Comparison of ENCODE assay signal across 26 mouse cellular contexts in genomic region chr5:120696865-120697264, GRCm38 (mm10). TPM values are rescaled to one million over a fixed set of nuclear protein-coding genes. Genes with fewer than 3 reads are reported as not detected.
A peak's percentile ranks its signal among the peaks of the same experiment; 100 is the strongest.
DNase-seq lines count a peak whose midpoint lies in the region; TF ChIP-seq lines count a peak whose summit lies in the region.
"Had no signal": no experiment of that assay in that cellular context is flagged by ENCODE, and none has a peak within 500 bp of the region (broad histone marks: within the 10 kb centered on the region; RNA-seq: fewer than 3 reads in every experiment).

No protein-coding gene starts in this region.

- no peak for TF ChIP-seq POLR2A in spleen, adult 2 months (IDR thresholded peaks at IDR 0.05; ENCODE audit: low read depth, low read length)
- no peak for TF ChIP-seq POLR2A in CH12.LX (IDR thresholded peaks at IDR 0.05; ENCODE audit: low read depth, low read length)

- H3K36me3 ChIP-seq in spleen, adult 2 months (ENCODE audit: control insufficient read depth, insufficient read depth, low read length): peaks cover 9% of the 10 kb centered on the region; the same call in 1 of the 2 replicates
- peaks cover 1 to 5% of the 10 kb centered on the region in 2 experiments for H3K36me3 ChIP-seq in CH12.LX (replicated peaks in 1 of 2; ENCODE audit: control insufficient read depth in 1 of 2, insufficient read depth in 1 of 2, low read length in 1 of 2)
- no peaks in the 10 kb centered on the region; the same call in none of the 2 replicates for H3K36me3 ChIP-seq in splenic B cell, adult 2 months (ENCODE audit: control insufficient read depth, insufficient read depth, low read length, poor library complexity, severe bottlenecking)
- H3K36me3 ChIP-seq: heart, embryonic 12.5 days had no signal

- dilution Hi-C loops in CH12.LX (cut with MboI; ENCODE audit: extremely low pct_ligation_motif_present, extremely low pct_unique_long_range_greater_than_20kb, low sequenced_read_pairs): no loop called here

- peak overlapping the region; percentile 28; the same call in 1 of the 2 replicates for H3K27ac ChIP-seq in spleen, adult 2 months (ENCODE audit: insufficient read depth, low read length)
- H3K27ac ChIP-seq in CH12.LX (ENCODE audit: insufficient read depth, low read depth): no peak overlapping the region
- H3K27ac ChIP-seq: hindbrain, postnatal 0 days; neural tube, embryonic 13.5 days had no signal

- in situ Hi-C loops in CH12.LX (cut with MboI; ENCODE audit: low pct_ligation_motif_present, low pct_unique_long_range_greater_than_20kb, low sequenced_read_pairs): no loop called here

- no peak for TF ChIP-seq RAD21 in CH12.LX (IDR thresholded peaks at IDR 0.05; ENCODE audit: low read depth, low read length)

- H3K9me3 ChIP-seq in CH12.LX (replicated peaks; ENCODE audit: low read length): peaks cover 13% of the 10 kb centered on the region
- H3K9me3 ChIP-seq: heart, embryonic 12.5 days; neural tube, embryonic 13.5 days had no signal

- TF ChIP-seq EP300 in CH12.LX (IDR thresholded peaks at IDR 0.05; ENCODE audit: low read length): peak; percentile 45; the same call in 1 of the 2 replicates

- no peaks in the 10 kb centered on the region for H3K79me2 ChIP-seq in CH12.LX (replicated peaks; ENCODE audit: control insufficient read depth, extremely low read depth, insufficient read depth, poor library complexity, severe bottlenecking)

- H3K4me3 ChIP-seq in spleen, adult 2 months (ENCODE audit: extremely low read depth, insufficient read depth, insufficient read length): no peak overlapping the region
- no peak overlapping the region for H3K4me3 ChIP-seq in CH12.LX (replicated peaks in 1 of 3; ENCODE audit: low read depth in 2 of 3, low read length in 2 of 3, poor library complexity in 1 of 3)
- H3K4me3 ChIP-seq: heart, embryonic 12.5 days; layer of hippocampus, adult 2 months; neural tube, embryonic 13.5 days had no signal

- H3K4me1 ChIP-seq in spleen, adult 2 months (ENCODE audit: control insufficient read depth, insufficient read depth, insufficient read length): peaks cover 29% of the 10 kb centered on the region; the same call in 1 of the 2 replicates
- peaks cover 22 to 55% of the 10 kb centered on the region in 2 experiments for H3K4me1 ChIP-seq in CH12.LX (ENCODE audit: control insufficient read depth in 1 of 2, insufficient read depth in 2 of 2)

- no peak for TF ChIP-seq CTCF in spleen, adult 2 months (IDR thresholded peaks at IDR 0.05; ENCODE audit: extremely low read depth, insufficient read depth, insufficient read length, insufficient replicate concordance)
- TF ChIP-seq CTCF in CH12.LX (conservative IDR thresholded peaks at IDR 0.05 in 1 of 2, IDR thresholded peaks at IDR 0.05 in 1 of 2; ENCODE audit: low read depth in 2 of 2, low read length in 2 of 2): no peak

- H3K27me3 ChIP-seq in spleen, adult 2 months (ENCODE audit: control insufficient read depth, insufficient read depth, low read length): no peaks in the 10 kb centered on the region
- no peaks in the 10 kb centered on the region for H3K27me3 ChIP-seq in CH12.LX (replicated peaks)
- H3K27me3 ChIP-seq in splenic B cell, adult 2 months (ENCODE audit: control insufficient read depth, insufficient read depth, low read length, poor library complexity, severe bottlenecking): no peaks in the 10 kb centered on the region

- H3K9ac ChIP-seq in CH12.LX (ENCODE audit: insufficient read depth, low read depth): no peak overlapping the region
- H3K9ac ChIP-seq: heart, embryonic 12.5 days; neural tube, embryonic 13.5 days had no signal

- DNase-seq in spleen, adult 2 months (ENCODE audit: low read depth in 1 of 2, low spot score in 2 of 2): peak; percentile 67 to 85
- DNase-seq in spleen, adult 12 weeks (ENCODE audit: low spot score): no peak
- peak; percentile 90 for DNase-seq in CH12.LX (ENCODE audit: extremely low read depth)
- peak; percentile 94 for DNase-seq in ZHBTc4 (ENCODE audit: low read depth, low spot score)
- DNase-seq in splenic B cell, adult 2 months (ENCODE audit: low read depth, low spot score): peak; percentile 94
- no peak for DNase-seq in heart, adult 18-20 months
- no peak for DNase-seq in MN1 (ENCODE audit: low spot score)
- DNase-seq: adrenal gland, postnatal 36 days; cerebellum, adult 18-20 months; heart, postnatal 36 days; kidney, adult 8-10 months; kidney, postnatal 14 days; layer of hippocampus, postnatal 36 days; left cerebral cortex, postnatal 4 days; liver; right cerebral cortex, postnatal 14 days had no signal

- WGBS in spleen, adult 2 months: 21% methylated on average over 4 of the region's 4 CpGs

- H3K4me2 ChIP-seq in CH12.LX (ENCODE audit: insufficient read depth, low read depth, poor library complexity, severe bottlenecking): no peak overlapping the region
- H3K4me2 ChIP-seq: heart, embryonic 12.5 days; midbrain, embryonic 11.5 days; neural tube, embryonic 13.5 days had no signal

TF ChIP-seq in CH12.LX, 34 proteins besides CTCF, POLR2A, EP300 and RAD21:
- TF ChIP-seq ETS1 (conservative IDR thresholded peaks at IDR 0.05; ENCODE audit: low read depth, low read length) (peak; percentile 79), MXI1 (IDR thresholded peaks at IDR 0.05; ENCODE audit: low read depth, low read length) (no peak), JUN (IDR thresholded peaks at IDR 0.05; ENCODE audit: insufficient read depth, low read depth, low read length) (no peak), KAT2A (IDR thresholded peaks at IDR 0.05; ENCODE audit: insufficient replicate concordance, low read length) (no peak), ZMIZ1 (IDR thresholded peaks at IDR 0.05; ENCODE audit: low read depth, low read length) (no peak), UBTF (IDR thresholded peaks at IDR 0.05; ENCODE audit: low read depth, low read length) (no peak), MEF2A (IDR thresholded peaks at IDR 0.05; ENCODE audit: borderline replicate concordance, low read depth, low read length) (peak; percentile 53; the same call in 1 of the 2 replicates), ZNF384 (IDR thresholded peaks at IDR 0.05; ENCODE audit: low read depth, low read length) (no peak; the same call in 1 of the 2 replicates), MAX (IDR thresholded peaks at IDR 0.05; ENCODE audit: low read length) (peak; percentile 73), E2F4 (IDR thresholded peaks at IDR 0.05; ENCODE audit: insufficient replicate concordance, low read depth, low read length) (no peak), TBP (conservative IDR thresholded peaks at IDR 0.05; ENCODE audit: low read depth, low read length) (no peak), RCOR1 (conservative IDR thresholded peaks at IDR 0.05; ENCODE audit: low read depth, low read length) (0 out of 2 replicates have a peak, but pooled peaks have one; percentile 40), CHD1 (IDR thresholded peaks at IDR 0.05; ENCODE audit: low read depth, low read length) (no peak), GABPA (IDR thresholded peaks at IDR 0.05; ENCODE audit: insufficient replicate concordance, low read depth, low read length) (no peak), JUND (conservative IDR thresholded peaks at IDR 0.05; ENCODE audit: low read depth, low read length) (no peak; the same call in 1 of the 2 replicates), PAX5 (IDR thresholded peaks at IDR 0.05; ENCODE audit: low read length) (no peak), NRF1 (IDR thresholded peaks at IDR 0.05; ENCODE audit: low read depth, low read length) (no peak), USF2 (conservative IDR thresholded peaks at IDR 0.05; ENCODE audit: low read depth, low read length) (peak; percentile 62), POLR2AphosphoS2 (IDR thresholded peaks at IDR 0.05; ENCODE audit: low read depth, low read length) (no peak), MAFK (IDR thresholded peaks at IDR 0.05; ENCODE audit: insufficient replicate concordance, low read length) (no peak), MAZ (IDR thresholded peaks at IDR 0.05; ENCODE audit: low read depth, low read length) (0 out of 2 replicates have a peak, but pooled peaks have one; percentile 31), CHD2 (IDR thresholded peaks at IDR 0.05; ENCODE audit: low read length) (no peak), TCF12 (IDR thresholded peaks at IDR 0.05; ENCODE audit: low read depth, low read length) (peak; percentile 48; the same call in 1 of the 2 replicates), HCFC1 (IDR thresholded peaks at IDR 0.05; ENCODE audit: low read depth, low read length) (no peak), MYC (IDR thresholded peaks at IDR 0.05; ENCODE audit: low read depth, low read length) (peak; percentile 71), ZC3H11A (IDR thresholded peaks at IDR 0.05; ENCODE audit: low read depth, low read length) (no peak), IRF4 (IDR thresholded peaks at IDR 0.05; ENCODE audit: low read depth, low read length) (peak; percentile 29; the same call in 1 of the 2 replicates), NELFE (IDR thresholded peaks at IDR 0.05; ENCODE audit: low read depth, low read length) (no peak), BHLHE40 (IDR thresholded peaks at IDR 0.05; ENCODE audit: low read depth, low read length) (peak; percentile 78), SMC3 (IDR thresholded peaks at IDR 0.05; ENCODE audit: low read depth, low read length) (no peak), SIN3A (IDR thresholded peaks at IDR 0.05; ENCODE audit: low read length) (0 out of 2 replicates have a peak, but pooled peaks have one; percentile 43), ELF1 (IDR thresholded peaks at IDR 0.05; ENCODE audit: low read depth, low read length) (no peak), USF1 (IDR thresholded peaks at IDR 0.05; ENCODE audit: low read depth, low read length) (peak; percentile 63), ZKSCAN1 (IDR thresholded peaks at IDR 0.05; ENCODE audit: borderline replicate concordance, low read depth, low read length) (no peak)
TF ChIP-seq in CH12.LX: peak in this region for 12.

RNA-seq across cellular contexts. Expression of gene Dtx1, which starts 14.9 kb away (rescaled TPM):
- polyA plus RNA-seq in spleen, adult 2 months (2012; rRNA removed): 264 and 351 TPM in 2 replicates
- total RNA-seq in CH12.LX (2012; rRNA removed) (3.2 and 3.9 TPM in 2 replicates), CH12.LX (2014; rRNA removed) (0.30 and 0.98 TPM in 2 replicates)
- polyA plus RNA-seq in CH12.LX (2012; ENCODE audit: insufficient read length, low read depth): 2.1 and 2.9 TPM in 2 replicates
- 1 to 10 TPM in 1 of 2 experiments, under 1 TPM in 1; 0.99 to 2.7 TPM for total RNA-seq in heart, adult 18-20 months (2021)
- total RNA-seq: granulocyte monocyte progenitor cell, adult 5-6 weeks had no signal
- polyA plus RNA-seq: liver, embryonic 16.5 days had no signal

RNA-seq across cellular contexts. Expression of gene Rasal1, which starts 48.3 kb away (rescaled TPM):
- polyA plus RNA-seq in spleen, adult 2 months (2012; rRNA removed): 14.9 and 18.9 TPM in 2 replicates
- total RNA-seq in CH12.LX (2012; rRNA removed) (15.6 and 17.7 TPM in 2 replicates), CH12.LX (2014; rRNA removed) (11.7 TPM in 2 replicates)
- polyA plus RNA-seq in CH12.LX (2012; ENCODE audit: insufficient read length, low read depth): 19.6 and 21.4 TPM in 2 replicates
- total RNA-seq in heart, adult 18-20 months (2021): under 1 TPM in 1 of 2 experiments, not detected in 1; 0.69 TPM
- total RNA-seq: gastrocnemius, adult 8-10 months; granulocyte monocyte progenitor cell, adult 5-6 weeks; heart, postnatal 36 days had no signal
- polyA plus RNA-seq: forebrain, embryonic 11.5 days; heart, embryonic 12.5 days; lung, postnatal 0 days; midbrain, embryonic 11.5 days had no signal

RNA-seq across cellular contexts. Expression of gene Oas2, which starts 52.8 kb away (rescaled TPM):
- 7.2 and 9.0 TPM in 2 replicates for polyA plus RNA-seq in spleen, adult 2 months (2012; rRNA removed)
- not detected in 2 replicates for total RNA-seq in CH12.LX (2012; rRNA removed)
- not detected in 2 replicates for total RNA-seq in CH12.LX (2014; rRNA removed)
- polyA plus RNA-seq in CH12.LX (2012; ENCODE audit: insufficient read length, low read depth): not detected in 2 replicates
- total RNA-seq in heart, adult 18-20 months (2021): 1 to 10 TPM; 1.1 to 1.2 TPM
- total RNA-seq: layer of hippocampus, adult 2 months; left cerebral cortex, postnatal 4 days had no signal

Comparison
In these comparisons a context has a peak if more than half of its experiments do, and no peak if none do; other contexts are left out.
1. DNase-seq: peak in spleen, adult 2 months (2 of 2), CH12.LX (single experiment), ZHBTc4 (single experiment) and splenic B cell, adult 2 months (single experiment); none in spleen, adult 12 weeks (single experiment), heart, adult 18-20 months (0 of 2) and MN1 (single experiment).
2. RNA of gene Rasal1, which starts 48.3 kb away (total RNA-seq): 11.7 to 17.7 TPM in CH12.LX; 0.69 TPM in heart, adult 18-20 months; every median in the first group is over 4 times any median in the second.